Mouse (Mus musculus) macrophage (primary cell): Measurements from ENCODE around the gene Adam12. TPM values are rescaled to one million over a fixed set of nuclear protein-coding genes. Genes with fewer than 3 reads are reported as not detected.

Experiments used
- H3K27ac ChIP-seq: fragments of 350-480 bp; formaldehyde crosslinking; 2 replicates; pipeline ENCODE4 v1.9.0; 2021
- H3K36me3 ChIP-seq: fragments of 350-480 bp; formaldehyde crosslinking; 2 replicates; pipeline ENCODE4 v1.9.0; 2021; ENCODE audit errors: inconsistent target
- H3K4me3 ChIP-seq: fragments of 350-480 bp; formaldehyde crosslinking; 2 replicates; pipeline ENCODE4 v1.9.0; 2021; ENCODE audit errors: inconsistent target
- H3K79me2 ChIP-seq: fragments of 350-480 bp; formaldehyde crosslinking; 2 replicates; pipeline ENCODE4 v1.9.0; 2021; ENCODE audit errors: inconsistent target
- WGBS: methylation state at CpG from one replicate; pipeline ENCODE4 v1.1.7; 2026; ENCODE audit warnings: inconsistent platforms; ENCODE audit not compliant: missing documents; 5-methylcytosine and 5-hydroxymethylcytosine counted together
- polyA plus RNA-seq: library from polyadenylated mRNA; stranded (reverse); fragments of 250-400 nt; gene quantifications from 3 replicates; pipeline ENCODE4 v1.2.4, GENCODE M21; 2018; ENCODE audit warnings: inconsistent platforms

Adam12 gene
- polyA plus RNA-seq, 1 experiment from 2014 or later, result not detected

DNA sequence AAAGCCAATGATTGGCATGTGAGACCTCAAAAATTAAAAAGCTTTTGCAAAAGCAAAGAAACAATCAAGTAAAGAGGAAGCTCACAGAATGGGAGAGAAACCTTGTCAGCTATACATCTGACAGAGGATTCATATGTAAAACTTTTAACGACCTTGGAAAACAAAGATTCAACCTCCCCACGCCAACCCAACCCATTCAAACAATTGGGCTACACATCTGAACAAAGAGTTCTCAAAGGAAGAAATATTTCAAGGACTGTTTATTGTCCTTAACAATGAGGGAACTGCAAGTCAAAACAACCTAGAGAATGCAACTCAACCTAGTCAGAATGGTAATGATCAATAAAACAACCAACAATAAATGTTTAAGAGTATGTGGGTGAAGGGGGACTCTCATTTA is 284.6 kb downstream of the Adam12 start:
- no peak overlapping the region for H3K27ac ChIP-seq
- WGBS, result 89% methylated on average over 2 of the region's 2 CpGs
- H3K36me3 ChIP-seq, result no peaks in the 10 kb centered on the region
- H3K79me2 ChIP-seq, result no peaks in the 10 kb centered on the region
- H3K4me3 ChIP-seq, result no peak overlapping the region

DNA sequence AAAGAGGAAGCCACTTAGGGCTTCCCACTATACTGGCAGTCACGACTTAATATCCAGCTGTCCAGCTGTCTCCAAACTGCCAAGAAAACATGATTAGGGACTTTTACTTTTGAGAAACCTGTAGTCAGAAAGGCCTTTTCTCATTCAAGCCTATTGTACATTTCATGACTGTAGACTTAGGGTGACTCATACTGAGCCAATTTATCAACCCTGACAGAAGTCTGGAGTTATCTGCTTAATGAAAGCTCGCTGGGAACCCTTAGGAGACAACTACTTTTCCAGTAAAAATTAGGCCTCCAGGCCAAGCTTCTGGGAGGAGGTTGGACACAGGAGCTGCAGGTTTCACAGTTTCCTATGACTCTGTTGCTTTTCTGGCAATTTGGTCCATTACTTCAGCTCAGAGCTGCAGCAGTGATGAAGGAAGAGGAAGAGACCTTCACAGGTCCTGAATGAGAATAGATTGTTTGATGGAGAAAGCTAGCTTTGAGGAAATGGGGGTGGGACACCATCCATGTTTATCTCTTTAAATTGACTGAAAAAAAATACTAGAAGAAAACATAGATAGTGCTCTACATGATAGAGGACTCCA is 285.1 kb downstream of the Adam12 start:
- no peak overlapping the region for H3K27ac ChIP-seq
- H3K79me2 ChIP-seq, result no peaks in the 10 kb centered on the region
- no peaks in the 10 kb centered on the region for H3K36me3 ChIP-seq
- WGBS, result 22% methylated on average over 2 of the region's 2 CpGs
- H3K4me3 ChIP-seq, result no peak overlapping the region

DNA sequence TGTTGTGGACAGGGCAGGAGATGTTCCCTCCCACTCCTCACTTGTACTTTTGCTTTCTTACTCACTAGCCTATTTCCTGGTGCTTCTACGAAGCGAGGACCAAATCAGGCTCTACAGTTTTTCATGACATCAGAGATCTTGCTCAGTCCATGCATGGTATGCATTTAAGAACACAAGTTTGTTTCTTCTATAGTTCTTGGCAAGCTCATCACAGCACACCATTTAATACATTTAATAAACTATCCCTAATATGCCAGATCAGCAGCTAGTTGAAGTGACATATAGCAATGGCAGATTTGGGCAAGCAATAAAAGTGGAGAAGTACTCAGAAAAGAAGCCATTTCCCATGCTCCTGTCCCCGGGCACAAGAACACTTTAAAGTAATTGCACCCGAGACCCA is 285.8 kb downstream of the Adam12 start:
- Histone ChIP-seq H3K4me3 (no peak overlapping the region), H3K27ac (no peak overlapping the region), H3K79me2 (no peaks in the 10 kb centered on the region), H3K36me3 (no peaks in the 10 kb centered on the region)
- WGBS, result 27% methylated on average over 4 of the region's 4 CpGs

DNA sequence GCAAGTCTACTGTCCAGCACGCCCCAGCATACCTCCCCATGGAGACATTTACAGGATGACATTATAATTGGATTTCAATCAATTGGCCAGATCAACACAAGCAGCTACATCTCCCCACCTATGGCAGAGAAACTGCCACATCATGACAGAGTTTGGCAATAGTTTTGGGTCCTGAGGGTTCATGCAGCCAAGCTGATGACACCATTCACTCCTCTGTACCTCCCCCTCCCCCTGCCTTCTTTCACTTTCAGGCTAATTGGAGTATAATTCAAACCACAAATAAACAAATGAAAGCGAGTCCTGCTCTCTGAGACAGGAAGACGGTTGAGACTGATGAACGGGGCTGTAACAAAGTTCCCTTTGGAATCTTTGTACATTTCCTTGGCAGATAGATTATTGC is 291.5 kb downstream of the Adam12 start:
- WGBS, result 41% methylated on average over 4 of the region's 4 CpGs

DNA sequence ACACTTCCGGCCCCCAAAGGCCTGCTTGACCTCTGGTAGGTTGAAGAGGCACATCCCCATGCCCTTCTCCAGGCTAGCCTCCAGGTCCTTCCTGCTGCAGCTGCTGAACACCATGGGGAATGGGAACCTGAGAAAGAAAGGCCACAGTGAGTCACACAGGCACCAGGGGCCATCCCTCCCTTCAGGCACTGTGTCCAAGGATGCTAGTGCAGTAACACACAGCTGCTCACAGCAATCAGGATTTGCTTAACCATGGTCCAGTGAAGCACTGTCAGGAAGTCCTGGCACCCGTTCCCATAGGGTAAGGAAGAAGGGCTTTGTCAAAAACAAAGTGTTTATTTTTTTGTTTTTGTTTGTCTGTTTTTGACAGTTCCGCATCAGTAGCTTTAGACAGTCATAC is 294.5 kb downstream of the Adam12 start:
- Histone ChIP-seq H3K27ac (no peak overlapping the region), H3K36me3 (no peaks in the 10 kb centered on the region), H3K79me2 (no peaks in the 10 kb centered on the region), H3K4me3 (no peak overlapping the region)
- WGBS, result 94% methylated on average over 3 of the region's 3 CpGs

More for the DNA sequence above, 291.5 kb downstream of the Adam12 start:
- H3K36me3 ChIP-seq, result no peaks in the 10 kb centered on the region
- no peaks in the 10 kb centered on the region for H3K79me2 ChIP-seq
- no peak overlapping the region for H3K27ac ChIP-seq
- H3K4me3 ChIP-seq, result no peak overlapping the region

DNA sequence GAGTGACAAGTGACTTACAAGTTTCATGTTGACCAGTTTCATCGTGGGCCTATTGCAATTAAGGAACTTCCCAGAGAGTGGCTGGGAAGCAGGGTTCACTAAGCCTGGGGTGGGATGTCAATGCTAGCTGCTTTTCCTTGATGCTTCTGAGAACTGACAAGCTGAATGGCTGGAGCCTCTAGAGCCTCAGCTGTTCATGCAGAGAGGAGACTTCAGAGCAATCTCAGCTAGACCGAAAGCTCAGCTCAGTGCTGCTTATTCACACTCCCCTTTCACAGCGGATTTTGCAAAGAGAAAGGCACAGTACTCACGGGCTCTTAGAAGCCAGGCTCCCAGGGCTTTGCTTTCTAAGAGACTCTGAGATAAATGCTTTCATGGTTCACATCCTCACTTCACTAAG is 295.6 kb downstream of the Adam12 start:
- Histone ChIP-seq H3K79me2 (no peaks in the 10 kb centered on the region), H3K27ac (no peak overlapping the region), H3K4me3 (no peak overlapping the region), H3K36me3 (no peaks in the 10 kb centered on the region)
- WGBS, result 80% methylated on average over 4 of the region's 4 CpGs

DNA sequence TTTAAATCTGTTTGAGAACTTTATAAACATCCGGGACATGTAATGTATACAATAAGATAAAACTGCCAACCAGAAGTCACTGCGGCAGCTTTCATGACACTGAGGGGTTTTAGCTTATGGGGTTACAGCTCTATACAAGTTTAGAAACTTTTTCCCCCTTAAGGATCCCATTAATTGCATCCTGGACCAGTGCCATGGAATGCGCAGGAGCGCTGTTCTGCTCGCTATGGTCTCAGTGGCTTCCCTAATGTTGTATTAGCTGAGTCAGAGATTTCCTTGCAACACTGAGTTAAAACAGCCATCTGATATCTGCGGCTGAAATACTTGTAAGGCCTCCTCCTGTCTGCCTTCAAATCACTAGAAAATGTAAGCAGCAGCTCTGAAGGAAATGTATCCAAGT is 298.6 kb downstream of the Adam12 start:
- H3K27ac ChIP-seq, result no peak overlapping the region
- H3K79me2 ChIP-seq, result no peaks in the 10 kb centered on the region
- no peak overlapping the region for H3K4me3 ChIP-seq
- WGBS, result 90% methylated on average over 6 of the region's 6 CpGs
- no peaks in the 10 kb centered on the region for H3K36me3 ChIP-seq

DNA sequence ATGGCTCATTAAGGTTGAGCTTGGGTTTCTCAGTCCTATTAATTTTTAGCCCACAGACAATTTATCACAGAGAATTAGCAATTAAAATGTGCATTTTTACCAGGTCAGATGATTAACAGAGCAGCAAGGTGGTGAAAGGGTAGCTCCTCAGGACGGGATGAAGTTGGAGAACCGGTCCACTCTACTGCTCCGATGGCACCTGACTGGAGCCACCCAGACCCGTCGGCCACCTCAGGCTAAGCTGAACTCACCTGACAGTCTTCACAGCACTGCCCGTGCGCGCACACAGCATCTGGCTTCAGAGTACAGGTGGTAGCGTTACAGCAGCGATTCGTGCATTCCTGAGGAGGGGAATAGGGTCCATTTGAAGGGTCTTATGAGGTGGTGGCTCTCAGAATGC is 300.5 kb downstream of the Adam12 start:
- 95% methylated on average over 11 of the region's 11 CpGs for WGBS
- Histone ChIP-seq H3K79me2 (no peaks in the 10 kb centered on the region), H3K36me3 (no peaks in the 10 kb centered on the region), H3K27ac (no peak overlapping the region), H3K4me3 (no peak overlapping the region)

DNA sequence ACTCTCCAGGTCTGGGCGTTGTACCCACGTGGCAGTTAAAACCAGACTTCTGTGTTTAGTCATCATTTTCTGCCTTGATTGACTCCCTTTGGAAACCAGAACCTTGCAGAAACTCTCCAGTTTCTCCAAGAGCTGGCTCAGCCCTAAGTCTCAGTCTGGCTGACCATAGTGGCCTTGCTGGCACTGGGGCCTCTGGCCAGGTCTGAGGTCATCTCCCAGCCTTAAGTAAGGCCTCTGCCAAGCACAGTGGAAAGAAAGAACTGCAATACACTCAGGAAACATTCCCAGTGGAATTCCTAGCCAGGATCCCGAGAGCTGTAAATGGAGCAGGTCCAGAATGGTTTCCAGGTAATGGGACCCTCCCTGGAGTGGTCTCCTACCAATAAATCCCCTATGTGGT is 303.0 kb downstream of the Adam12 start:
- H3K36me3 ChIP-seq, result no peaks in the 10 kb centered on the region
- WGBS, result 86% methylated on average over 3 of the region's 3 CpGs
- H3K27ac ChIP-seq, result no peak overlapping the region
- no peak overlapping the region for H3K4me3 ChIP-seq
- H3K79me2 ChIP-seq, result no peaks in the 10 kb centered on the region

DNA sequence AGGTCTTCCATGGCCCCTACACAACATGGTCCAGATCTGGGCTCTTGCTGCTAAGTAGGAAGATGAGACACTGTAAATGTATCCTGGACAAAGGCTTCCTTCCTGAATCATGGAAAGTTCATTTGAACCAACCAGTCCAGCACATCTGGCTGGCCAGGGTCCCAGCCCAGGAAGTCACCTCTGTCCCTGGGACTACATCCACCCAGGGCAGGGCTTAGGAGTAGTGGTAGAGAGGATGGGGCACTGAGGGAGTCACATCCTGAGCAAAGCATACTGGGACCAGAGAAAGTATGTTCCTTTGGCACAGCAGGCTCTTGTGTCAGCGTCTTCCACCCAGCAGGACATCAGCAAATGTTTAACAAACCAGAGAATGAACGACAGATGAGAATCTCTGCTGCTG is 306.2 kb downstream of the Adam12 start:
- Histone ChIP-seq H3K27ac (no peak overlapping the region), H3K4me3 (no peak overlapping the region), H3K79me2 (no peaks in the 10 kb centered on the region), H3K36me3 (no peaks in the 10 kb centered on the region)
- WGBS, result 94% methylated on average over 2 of the region's 2 CpGs

DNA sequence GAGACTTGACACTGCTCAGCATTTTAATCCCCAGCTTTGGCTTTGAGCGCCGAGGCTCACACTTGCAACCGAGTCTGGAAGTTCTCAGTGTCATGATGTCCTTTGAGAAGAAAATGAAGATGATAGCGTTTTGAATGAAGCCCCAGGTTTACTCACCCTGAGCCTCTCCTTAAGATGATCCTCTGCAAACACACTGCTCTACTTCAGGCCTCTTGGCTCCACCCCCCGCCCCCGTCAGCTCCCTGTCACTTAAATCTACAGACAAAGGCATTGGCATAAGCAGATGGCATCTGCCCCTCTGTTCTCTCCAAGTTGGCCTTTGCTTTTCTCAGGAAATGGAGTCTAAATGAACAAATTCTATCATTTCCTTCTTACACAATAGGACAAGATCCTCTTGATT is 308.0 kb downstream of the Adam12 start:
- no peaks in the 10 kb centered on the region for H3K36me3 ChIP-seq
- no peaks in the 10 kb centered on the region for H3K79me2 ChIP-seq
- 75% methylated on average over 6 of the region's 6 CpGs for WGBS
- no peak overlapping the region for H3K27ac ChIP-seq
- no peak overlapping the region for H3K4me3 ChIP-seq

DNA sequence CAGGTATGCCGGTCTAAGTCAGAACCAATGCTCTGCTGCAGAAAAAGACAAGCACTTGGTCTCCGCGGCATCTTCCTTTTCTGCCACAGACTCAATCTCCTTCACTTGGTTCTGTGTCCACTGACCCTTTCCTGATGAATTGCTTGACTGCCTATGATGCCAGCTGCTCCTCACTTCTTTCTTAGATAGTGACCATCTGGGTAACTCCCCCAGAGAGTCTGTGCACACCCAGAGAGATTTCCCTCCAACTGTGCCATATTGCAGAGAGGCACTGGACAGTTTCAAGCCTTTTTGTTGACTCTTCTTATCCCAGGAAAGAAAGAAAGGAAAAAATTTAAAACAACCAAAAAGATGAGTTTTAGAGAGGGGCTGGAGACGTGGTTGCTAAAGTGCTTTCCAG is 310.7 kb downstream of the Adam12 start:
- no peak overlapping the region for H3K27ac ChIP-seq
- 95% methylated on average over 4 of the region's 4 CpGs for WGBS
- H3K79me2 ChIP-seq, result no peaks in the 10 kb centered on the region
- no peak overlapping the region for H3K4me3 ChIP-seq
- H3K36me3 ChIP-seq, result no peaks in the 10 kb centered on the region

DNA sequence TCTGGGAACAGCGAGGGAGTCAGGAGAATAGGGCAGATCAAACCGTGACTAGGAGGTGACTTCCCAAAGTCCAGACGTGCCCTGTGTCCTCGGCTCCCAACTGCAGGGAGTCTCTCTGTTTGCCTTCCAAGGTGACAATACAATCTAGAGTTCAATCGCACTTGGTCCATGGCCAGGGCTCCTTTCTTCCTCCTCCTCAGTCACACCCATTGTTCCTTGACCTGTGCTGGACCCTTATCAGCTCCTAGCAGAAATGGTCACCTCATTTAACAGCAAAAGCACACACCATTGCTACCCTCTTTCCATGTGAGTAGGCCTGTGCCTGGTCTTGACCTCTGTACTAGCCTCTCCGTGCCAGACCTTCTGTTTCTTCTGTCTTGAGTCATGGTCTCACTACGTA is 311.2 kb downstream of the Adam12 start:
- no peak overlapping the region for H3K4me3 ChIP-seq
- WGBS, result 91% methylated on average over 7 of the region's 7 CpGs
- no peaks in the 10 kb centered on the region for H3K79me2 ChIP-seq
- H3K27ac ChIP-seq, result no peak overlapping the region
- no peaks in the 10 kb centered on the region for H3K36me3 ChIP-seq

DNA sequence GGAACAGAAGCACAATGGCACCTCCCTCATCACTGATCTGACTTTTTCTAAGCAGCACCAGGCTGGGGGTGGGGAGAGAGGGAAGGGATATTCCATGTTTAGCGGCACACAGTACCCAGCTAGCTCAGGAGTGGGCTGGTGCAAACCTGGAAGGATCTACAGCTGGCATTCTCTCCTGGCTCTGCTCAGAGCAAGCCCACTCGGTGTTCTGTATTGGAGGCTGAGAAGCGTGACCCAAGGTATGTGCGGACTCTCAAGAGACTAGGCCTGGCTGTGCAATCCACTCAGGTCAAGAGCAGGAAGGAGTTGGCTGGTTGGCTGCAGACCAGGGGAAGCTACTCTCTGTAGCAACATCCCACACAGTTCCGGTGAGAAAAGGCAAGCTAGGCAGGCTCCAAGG is 312.0 kb downstream of the Adam12 start:
- Histone ChIP-seq H3K36me3 (no peaks in the 10 kb centered on the region), H3K27ac (no peak overlapping the region), H3K4me3 (no peak overlapping the region), H3K79me2 (no peaks in the 10 kb centered on the region)
- WGBS, result 66% methylated on average over 5 of the region's 5 CpGs

DNA sequence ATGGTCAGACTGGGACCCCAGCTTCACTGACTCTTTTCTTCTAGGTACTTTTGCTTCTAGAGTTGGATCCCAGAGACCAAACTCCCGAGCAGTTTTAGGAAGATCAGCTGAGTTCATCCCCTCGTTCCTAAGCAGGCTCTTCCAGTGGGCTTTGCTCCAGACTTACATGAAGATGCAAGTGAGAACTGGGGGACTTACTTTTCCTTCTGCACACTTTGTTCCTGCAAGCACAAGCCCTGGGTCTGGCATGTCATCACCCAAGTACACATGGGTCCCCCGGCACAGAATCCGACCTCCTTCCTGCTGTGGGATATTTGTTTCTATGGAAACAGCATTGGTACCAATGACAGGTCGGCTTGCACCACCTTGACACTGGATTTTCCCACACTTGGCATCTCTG is 312.6 kb downstream of the Adam12 start:
- Histone ChIP-seq H3K79me2 (no peaks in the 10 kb centered on the region), H3K4me3 (no peak overlapping the region), H3K27ac (no peak overlapping the region), H3K36me3 (no peaks in the 10 kb centered on the region)
- 84% methylated on average over 5 of the region's 5 CpGs for WGBS

DNA sequence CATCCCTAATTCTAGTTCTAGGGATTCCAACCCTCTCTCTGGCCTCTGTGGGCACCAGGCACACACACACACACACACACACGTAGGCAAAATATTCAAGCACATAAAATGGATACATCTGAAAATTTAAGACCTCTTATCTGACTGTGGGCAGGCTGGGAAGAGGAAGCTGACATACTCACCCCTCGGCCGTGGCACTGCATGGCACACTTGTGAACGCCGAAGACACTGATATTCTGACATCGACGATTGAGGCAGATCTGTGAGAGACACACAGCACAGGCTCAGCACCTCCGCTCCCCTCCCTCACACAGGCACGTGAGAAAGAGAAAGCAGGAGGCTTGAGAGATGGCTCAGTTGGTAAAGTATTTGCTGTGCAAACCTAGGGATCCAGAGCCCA is 315.7 kb downstream of the Adam12 start:
- H3K79me2 ChIP-seq, result no peaks in the 10 kb centered on the region
- no peaks in the 10 kb centered on the region for H3K36me3 ChIP-seq
- no peak overlapping the region for H3K4me3 ChIP-seq
- no peak overlapping the region for H3K27ac ChIP-seq
- WGBS, result 33% methylated on average over 9 of the region's 9 CpGs
